Mouse (Mus musculus) embryo, embryonic 11.5 days (tissue): Measurements from ENCODE around the gene Adrb1.
"Not testable (repeated sequence)": the region's sequence is repeated elsewhere in the genome, so short reads cannot be mapped to it uniquely, and the experiment has no call there.

Experiments used
- DNase-seq: peaks from one replicate; pipeline ENCODE4 v3.0.0-alpha.2; 2012; ENCODE audit warnings: low read depth, low spot score

The Adrb1 gene

GRCm38 (mm10) chr19:56749343-56749742 is 27.3 kb downstream of the Adrb1 start:
- no peak for DNase-seq

GRCm38 (mm10) chr19:56750709-56751108 is 28.7 kb downstream of the Adrb1 start:
- DNase-seq = no peak

GRCm38 (mm10) chr19:56754456-56754855 is 32.5 kb downstream of the Adrb1 start:
- not testable (repeated sequence) for DNase-seq

GRCm38 (mm10) chr19:56756412-56756811 is 34.4 kb downstream of the Adrb1 start:
- no peak for DNase-seq

GRCm38 (mm10) chr19:56758311-56758710 is 36.3 kb downstream of the Adrb1 start:
- no peak for DNase-seq

- DNase-seq = no peak
Measured at GRCm38 (mm10) chr19:56759740-56760139, 37.7 kb downstream of the Adrb1 start.

GRCm38 (mm10) chr19:56760306-56760940 is 38.4 kb downstream of the Adrb1 start:
- no peak for DNase-seq

- no peak for DNase-seq
Measured at GRCm38 (mm10) chr19:56761096-56761495, 39.1 kb downstream of the Adrb1 start.

- no peak for DNase-seq
Measured at GRCm38 (mm10) chr19:56761727-56762126, 39.7 kb downstream of the Adrb1 start.

- DNase-seq = no peak
Measured at GRCm38 (mm10) chr19:56762686-56763085, 40.7 kb downstream of the Adrb1 start.

GRCm38 (mm10) chr19:56769024-56769423 is 47.0 kb downstream of the Adrb1 start:
- DNase-seq = no peak

GRCm38 (mm10) chr19:56772158-56772557 is 50.2 kb downstream of the Adrb1 start:
- no peak for DNase-seq

- no peak for DNase-seq
Measured at GRCm38 (mm10) chr19:56773393-56773971, 51.5 kb downstream of the Adrb1 start.

- DNase-seq = no peak
Measured at GRCm38 (mm10) chr19:56774408-56774962, 52.5 kb downstream of the Adrb1 start.

- no peak for DNase-seq
Measured at GRCm38 (mm10) chr19:56774971-56775892, 53.2 kb downstream of the Adrb1 start.

- DNase-seq = peak; percentile 13
Measured at GRCm38 (mm10) chr19:56775893-56776718, 54.1 kb downstream of the Adrb1 start.

GRCm38 (mm10) chr19:56776719-56777382 is 54.9 kb downstream of the Adrb1 start:
- DNase-seq = peak; percentile 19

- DNase-seq = not testable (repeated sequence)
Measured at GRCm38 (mm10) chr19:56778532-56778931, 56.5 kb downstream of the Adrb1 start.
